Mouse (Mus musculus): ENCODE measurements around the gene Oas1h. TPM values are rescaled to one million over a fixed set of nuclear protein-coding genes. Genes with fewer than 3 reads are reported as not detected.
"Not testable (repeated sequence)": the region's sequence is repeated elsewhere in the genome, so short reads cannot be mapped to it uniquely, and the experiment has no call there.

The Oas1h gene
- polyA plus RNA-seq, 1 experiment from 2014 or later = not detected

DNA sequence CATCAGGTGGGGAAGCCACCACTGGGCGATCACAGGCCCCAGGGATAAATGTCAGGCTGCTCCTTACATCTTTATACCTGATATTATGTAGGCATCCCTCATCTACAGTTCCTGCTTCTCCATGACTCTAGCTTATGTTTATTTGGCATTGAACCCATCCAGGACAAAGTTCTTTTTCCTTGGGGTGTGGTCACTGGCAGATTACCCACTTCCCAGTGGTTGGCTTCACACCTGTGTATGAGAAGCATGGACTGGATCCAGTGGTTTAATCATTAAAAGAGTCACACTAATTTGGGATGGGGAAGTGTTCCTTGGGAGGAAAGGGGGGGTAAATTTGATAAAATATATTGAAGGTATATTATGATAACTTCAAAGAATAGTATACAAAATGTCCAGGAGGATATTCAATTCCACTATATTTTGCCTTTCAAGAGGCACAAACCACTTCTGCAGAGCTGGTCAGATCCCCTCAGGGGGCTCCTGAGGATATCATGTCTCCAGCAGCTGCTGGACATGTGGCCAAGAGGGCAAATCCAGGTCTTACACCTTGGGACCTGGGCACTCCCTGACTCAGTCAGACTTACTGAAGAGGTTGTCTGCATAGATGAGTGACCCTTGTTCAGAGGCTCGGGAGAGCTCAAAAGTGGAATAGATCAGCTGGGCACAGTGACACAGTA is 30.5 kb downstream of the Oas1h start:
- H3K9me3 ChIP-seq (replicated peaks; ENCODE audit: control insufficient read depth, low read length); H3K4me3 ChIP-seq (ENCODE audit: low read depth, low read length); H3K36me3 ChIP-seq (ENCODE audit: control insufficient read depth, insufficient read depth, low read length); H3K9ac ChIP-seq (ENCODE audit: low read length); H3K4me1 ChIP-seq (ENCODE audit: control insufficient read depth, insufficient read depth, low read length); H3K27ac ChIP-seq (ENCODE audit: low read depth, low read length); H3K27me3 ChIP-seq (replicated peaks; ENCODE audit: control insufficient read depth, insufficient read depth, low read length); H3K4me2 ChIP-seq (ENCODE audit: low read length); DNase-seq (ENCODE audit: low spot score); ATAC-seq: not testable (repeated sequence)
- 78% methylated on average over 2 of the region's 2 CpGs for WGBS

DNA sequence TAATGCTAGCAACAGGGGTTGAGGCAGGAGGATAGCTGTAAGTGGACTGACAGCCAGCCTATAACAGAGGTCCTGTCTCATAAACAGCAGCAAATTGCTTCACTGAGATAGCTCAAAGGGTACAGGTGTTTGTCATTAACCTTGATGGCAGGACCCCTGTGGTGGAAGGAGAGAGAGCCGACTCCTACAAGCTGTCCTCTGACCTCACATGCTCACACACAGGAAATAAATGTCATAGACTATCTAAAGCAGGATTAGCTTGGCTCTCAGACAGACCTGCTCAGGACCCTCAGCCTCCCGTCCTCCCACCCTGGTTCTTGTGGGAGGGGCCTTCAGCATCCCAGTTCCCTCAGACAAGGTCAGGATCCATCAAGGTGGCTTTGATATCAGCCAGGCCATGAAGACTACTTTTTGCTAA is 31.0 kb downstream of the Oas1h start:
- Histone ChIP-seq H3K4me3 (ENCODE audit: low read depth, low read length) (no peak overlapping the region), H3K27ac (ENCODE audit: low read depth, low read length) (no peak overlapping the region), H3K4me2 (ENCODE audit: low read length) (no peak overlapping the region), H3K4me1 (ENCODE audit: control insufficient read depth, insufficient read depth, low read length) (no peaks in the 10 kb centered on the region), H3K9ac (ENCODE audit: low read length) (no peak overlapping the region), H3K27me3 (replicated peaks; ENCODE audit: control insufficient read depth, insufficient read depth, low read length) (no peaks in the 10 kb centered on the region), H3K36me3 (ENCODE audit: control insufficient read depth, insufficient read depth, low read length) (no peaks in the 10 kb centered on the region), H3K9me3 (replicated peaks; ENCODE audit: control insufficient read depth, low read length) (no peaks in the 10 kb centered on the region)
- no peak for DNase-seq (ENCODE audit: low spot score)
- WGBS = 78% methylated on average over 2 of the region's 2 CpGs
- no peak for ATAC-seq

DNA sequence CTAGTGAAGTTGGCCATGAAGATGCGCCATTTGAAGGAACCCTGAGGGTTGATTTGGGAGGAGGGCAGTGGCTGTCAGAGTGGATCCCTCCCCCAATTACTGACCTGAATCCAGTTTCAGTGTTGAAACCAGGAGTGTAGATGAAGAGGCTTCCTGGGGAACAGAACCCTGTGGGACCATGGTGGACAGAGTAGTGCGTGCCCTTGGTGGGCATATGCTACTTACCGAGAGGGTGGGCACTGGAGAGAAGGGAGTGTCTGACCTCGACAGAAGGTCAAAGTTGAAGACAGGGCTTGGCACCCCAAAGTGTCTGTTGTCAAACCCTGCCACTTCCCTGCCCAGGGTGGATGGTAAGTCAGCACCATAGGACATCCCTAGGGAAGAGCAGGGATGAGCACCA is 32.6 kb downstream of the Oas1h start:
- not testable (repeated sequence) for DNase-seq (ENCODE audit: low spot score); H3K9ac ChIP-seq (ENCODE audit: low read length); H3K4me1 ChIP-seq (ENCODE audit: control insufficient read depth, insufficient read depth, low read length); H3K4me2 ChIP-seq (ENCODE audit: low read length); H3K27me3 ChIP-seq (replicated peaks; ENCODE audit: control insufficient read depth, insufficient read depth, low read length); H3K4me3 ChIP-seq (ENCODE audit: low read depth, low read length); H3K9me3 ChIP-seq (replicated peaks; ENCODE audit: control insufficient read depth, low read length); H3K36me3 ChIP-seq (ENCODE audit: control insufficient read depth, insufficient read depth, low read length); ATAC-seq; H3K27ac ChIP-seq (ENCODE audit: low read depth, low read length)
- WGBS = 92% methylated on average over 4 of the region's 4 CpGs

DNA sequence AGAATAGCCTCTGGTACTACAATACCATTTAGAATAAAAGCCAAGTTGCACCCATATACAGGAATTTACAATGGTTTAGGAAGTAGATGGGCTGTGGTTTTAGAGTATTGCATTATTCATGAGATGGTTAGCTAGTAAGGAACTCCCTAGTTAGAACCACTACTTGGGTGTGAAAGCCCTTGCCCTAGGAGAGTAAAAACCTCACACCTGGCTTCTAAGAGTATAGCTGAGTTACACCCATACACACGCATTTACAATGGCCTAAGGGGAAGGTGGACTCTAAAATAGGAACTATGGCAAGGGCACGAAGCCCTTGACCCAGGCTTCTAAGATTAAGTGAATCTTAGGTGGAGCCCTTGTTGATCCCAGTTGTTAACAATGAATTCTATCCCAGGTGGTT is 33.5 kb downstream of the Oas1h start:
- not testable (repeated sequence) for H3K4me3 ChIP-seq (ENCODE audit: low read depth, low read length); H3K9ac ChIP-seq (ENCODE audit: low read length); H3K4me1 ChIP-seq (ENCODE audit: control insufficient read depth, insufficient read depth, low read length); H3K4me2 ChIP-seq (ENCODE audit: low read length); DNase-seq (ENCODE audit: low spot score); ATAC-seq; H3K36me3 ChIP-seq (ENCODE audit: control insufficient read depth, insufficient read depth, low read length); H3K9me3 ChIP-seq (replicated peaks; ENCODE audit: control insufficient read depth, low read length); H3K27me3 ChIP-seq (replicated peaks; ENCODE audit: control insufficient read depth, insufficient read depth, low read length); H3K27ac ChIP-seq (ENCODE audit: low read depth, low read length)
- 87% methylated on average over 2 of the region's 2 CpGs for WGBS

DNA sequence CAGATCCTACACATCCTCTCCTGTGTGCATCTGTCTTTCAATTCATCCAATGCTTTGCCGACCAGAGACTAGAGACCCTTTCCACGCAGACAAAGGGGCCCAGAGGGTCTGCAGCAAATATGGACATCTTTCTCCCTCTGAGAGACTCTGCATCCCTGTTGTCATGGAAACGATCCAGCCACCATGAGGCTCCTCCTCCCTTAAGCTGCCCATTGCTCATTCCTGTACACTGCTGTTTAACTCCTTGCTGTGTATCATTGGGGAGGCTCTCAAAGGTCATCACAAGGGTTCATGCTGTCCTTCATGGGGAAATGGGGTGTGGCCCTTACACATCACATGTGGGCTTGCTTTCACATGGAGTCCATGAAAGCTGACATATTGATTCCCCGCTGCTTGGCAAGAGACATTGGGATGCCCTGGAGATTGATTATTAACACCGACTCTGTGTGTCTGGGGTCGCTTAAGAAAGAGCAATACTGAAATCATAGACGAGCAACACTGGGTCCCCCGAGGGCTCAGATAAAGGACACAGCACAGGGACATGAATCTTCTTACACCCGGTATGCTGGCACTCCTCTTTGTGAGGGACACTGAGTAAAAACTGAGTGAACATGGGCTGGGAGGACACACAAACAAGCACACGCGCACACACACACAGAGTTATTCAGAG is 34.1 kb downstream of the Oas1h start:
- Histone ChIP-seq H3K27ac (ENCODE audit: low read depth, low read length) (no peak overlapping the region), H3K27me3 (replicated peaks; ENCODE audit: control insufficient read depth, insufficient read depth, low read length) (no peaks in the 10 kb centered on the region), H3K36me3 (ENCODE audit: control insufficient read depth, insufficient read depth, low read length) (no peaks in the 10 kb centered on the region), H3K4me2 (ENCODE audit: low read length) (no peak overlapping the region), H3K4me1 (ENCODE audit: control insufficient read depth, insufficient read depth, low read length) (no peaks in the 10 kb centered on the region), H3K9ac (ENCODE audit: low read length) (no peak overlapping the region), H3K4me3 (ENCODE audit: low read depth, low read length) (no peak overlapping the region), H3K9me3 (replicated peaks; ENCODE audit: control insufficient read depth, low read length) (no peaks in the 10 kb centered on the region)
- ATAC-seq = no peak
- DNase-seq (ENCODE audit: low spot score) = peak; percentile 11
- WGBS = 86% methylated on average over 11 of the region's 11 CpGs

DNA sequence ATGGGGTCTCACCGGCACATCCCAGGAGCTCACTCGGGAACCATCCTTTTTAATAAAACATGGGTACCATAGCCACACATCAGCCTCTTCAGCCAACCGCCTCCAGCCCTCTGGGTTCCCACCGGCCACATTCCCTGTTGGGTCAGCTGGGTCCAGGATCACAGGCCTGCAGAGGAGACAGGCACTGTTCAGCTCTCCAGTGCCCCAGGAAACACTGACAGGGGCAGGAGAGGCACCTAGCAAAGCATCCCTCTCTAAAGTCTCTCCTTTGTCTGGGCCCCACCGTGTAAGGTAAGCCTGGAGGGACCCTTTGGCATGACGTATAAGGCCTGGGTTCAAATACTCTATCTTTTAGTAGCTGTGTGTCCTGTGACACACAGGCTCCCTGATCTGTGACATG is 37.1 kb downstream of the Oas1h start:
- WGBS = 87% methylated on average over 6 of the region's 6 CpGs
- no peak for ATAC-seq
- H3K27me3 ChIP-seq (replicated peaks; ENCODE audit: control insufficient read depth, insufficient read depth, low read length) = no peaks in the 10 kb centered on the region

DNA sequence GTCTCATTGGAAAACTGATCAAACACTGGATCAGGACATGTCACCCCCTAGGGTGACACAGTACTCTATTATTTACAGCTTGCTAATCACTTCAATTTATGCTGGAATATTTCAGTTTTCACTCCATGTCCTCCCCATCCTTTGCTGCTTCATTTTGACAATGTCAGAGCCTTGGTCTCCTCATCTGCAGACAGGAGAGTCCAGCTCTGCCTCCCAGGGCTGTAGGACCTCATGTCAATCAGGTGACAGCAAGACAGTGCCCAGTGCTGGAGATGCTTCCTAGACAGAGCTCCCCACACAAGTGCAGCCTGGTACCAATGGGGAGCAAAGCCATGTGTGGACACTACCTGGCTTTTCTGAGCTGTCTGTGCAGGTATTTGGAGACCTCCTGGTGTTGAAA is 37.5 kb downstream of the Oas1h start:
- no peak overlapping the region for H3K4me3 ChIP-seq (ENCODE audit: low read depth, low read length)
- no peak overlapping the region for H3K4me2 ChIP-seq (ENCODE audit: low read length)
- no peak for ATAC-seq
- H3K27me3 ChIP-seq (replicated peaks; ENCODE audit: control insufficient read depth, insufficient read depth, low read length) = no peaks in the 10 kb centered on the region
- no peaks in the 10 kb centered on the region for H3K4me1 ChIP-seq (ENCODE audit: control insufficient read depth, insufficient read depth, low read length)
- no peak overlapping the region for H3K9ac ChIP-seq (ENCODE audit: low read length)
- no peaks in the 10 kb centered on the region for H3K9me3 ChIP-seq (replicated peaks; ENCODE audit: control insufficient read depth, low read length)
- DNase-seq (ENCODE audit: low spot score) = no peak
- no peak overlapping the region for H3K27ac ChIP-seq (ENCODE audit: low read depth, low read length)
- H3K36me3 ChIP-seq (ENCODE audit: control insufficient read depth, insufficient read depth, low read length) = no peaks in the 10 kb centered on the region

More for the DNA sequence above, 37.1 kb downstream of the Oas1h start:
- Histone ChIP-seq H3K4me2 (ENCODE audit: low read length) (no peak overlapping the region), H3K9ac (ENCODE audit: low read length) (no peak overlapping the region), H3K9me3 (replicated peaks; ENCODE audit: control insufficient read depth, low read length) (no peaks in the 10 kb centered on the region), H3K27ac (ENCODE audit: low read depth, low read length) (no peak overlapping the region), H3K36me3 (ENCODE audit: control insufficient read depth, insufficient read depth, low read length) (no peaks in the 10 kb centered on the region), H3K4me3 (ENCODE audit: low read depth, low read length) (no peak overlapping the region), H3K4me1 (ENCODE audit: control insufficient read depth, insufficient read depth, low read length) (no peaks in the 10 kb centered on the region)
- no peak for DNase-seq (ENCODE audit: low spot score)

DNA sequence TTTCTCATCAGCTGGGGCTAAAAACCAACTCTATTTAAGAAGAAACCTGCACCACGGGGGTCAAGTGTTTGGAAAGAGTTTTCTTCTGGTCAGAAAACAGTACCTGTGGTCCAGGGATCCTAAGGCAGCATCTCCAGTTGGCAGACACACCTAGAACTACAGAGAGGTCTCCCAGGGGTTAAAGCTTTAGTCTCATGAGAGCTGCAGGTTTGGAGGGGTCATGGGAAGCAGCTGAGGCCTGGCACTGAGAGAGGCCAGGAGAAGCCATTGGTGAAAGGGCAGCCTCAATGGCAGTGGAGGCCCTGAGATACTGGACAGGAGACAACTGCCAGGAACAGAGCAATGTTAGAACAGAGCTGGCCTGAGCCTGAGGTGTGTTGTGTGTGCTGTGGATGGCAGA is 39.4 kb downstream of the Oas1h start:
- DNase-seq (ENCODE audit: low spot score) (no peak), ATAC-seq (no peak)
- Histone ChIP-seq H3K36me3 (ENCODE audit: control insufficient read depth, insufficient read depth, low read length) (no peaks in the 10 kb centered on the region), H3K9me3 (replicated peaks; ENCODE audit: control insufficient read depth, low read length) (no peaks in the 10 kb centered on the region), H3K4me2 (ENCODE audit: low read length) (no peak overlapping the region), H3K4me1 (ENCODE audit: control insufficient read depth, insufficient read depth, low read length) (no peaks in the 10 kb centered on the region), H3K27ac (ENCODE audit: low read depth, low read length) (no peak overlapping the region), H3K4me3 (ENCODE audit: low read depth, low read length) (no peak overlapping the region), H3K27me3 (replicated peaks; ENCODE audit: control insufficient read depth, insufficient read depth, low read length) (no peaks in the 10 kb centered on the region), H3K9ac (ENCODE audit: low read length) (no peak overlapping the region)
- WGBS = 44% methylated on average over 1 of the region's 1 CpGs

DNA sequence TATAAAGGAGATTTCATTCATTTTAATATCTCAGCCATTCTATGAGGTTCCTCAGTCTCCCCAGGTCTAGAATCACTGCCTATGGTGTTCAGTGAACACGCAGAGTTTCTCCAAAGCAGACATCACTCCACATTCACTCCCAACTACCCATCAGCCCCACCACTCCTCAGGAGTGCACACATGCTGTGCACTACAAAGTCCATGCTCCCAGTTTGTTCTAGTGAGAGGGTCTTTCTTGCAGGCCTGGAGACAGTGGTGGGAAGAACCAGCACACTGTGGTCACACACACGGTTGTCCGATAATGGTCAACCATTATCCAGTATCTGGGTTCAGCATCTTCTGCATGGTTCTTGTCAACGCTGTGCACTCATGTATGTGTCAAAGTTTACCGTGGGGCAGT is 40.8 kb downstream of the Oas1h start:
- no peaks in the 10 kb centered on the region for H3K9me3 ChIP-seq (replicated peaks; ENCODE audit: control insufficient read depth, low read length)
- ATAC-seq = no peak
- H3K9ac ChIP-seq (ENCODE audit: low read length) = no peak overlapping the region
- no peaks in the 10 kb centered on the region for H3K27me3 ChIP-seq (replicated peaks; ENCODE audit: control insufficient read depth, insufficient read depth, low read length)
- DNase-seq (ENCODE audit: low spot score) = no peak
- no peaks in the 10 kb centered on the region for H3K4me1 ChIP-seq (ENCODE audit: control insufficient read depth, insufficient read depth, low read length)
- no peak overlapping the region for H3K4me2 ChIP-seq (ENCODE audit: low read length)
- H3K4me3 ChIP-seq (ENCODE audit: low read depth, low read length) = no peak overlapping the region
- H3K27ac ChIP-seq (ENCODE audit: low read depth, low read length) = no peak overlapping the region
- 91% methylated on average over 5 of the region's 5 CpGs for WGBS
- no peaks in the 10 kb centered on the region for H3K36me3 ChIP-seq (ENCODE audit: control insufficient read depth, insufficient read depth, low read length)

Data from forebrain, embryonic 14.5 days (tissue).